Mouse (Mus musculus) hindbrain, embryonic 16.5 days (tissue): ENCODE measurements around the gene Adat1. TPM values are rescaled to one million over a fixed set of nuclear protein-coding genes. Genes with fewer than 3 reads are reported as not detected.

Source experiments
- ATAC-seq: fragments of 200-750 bp; cut with Nextera tagmentation; 2 replicates; pipeline ENCODE4 v1.8.0; 2017; ENCODE audit warnings: moderate TSS enrichment, moderate library complexity
- H3K27ac ChIP-seq: fragments of 300-500 bp; sonication (generic); 2 replicates; pipeline ENCODE4 v1.5.1; 2014; ENCODE audit warnings: low read depth, mild to moderate bottlenecking, control low read depth, low read length, moderate library complexity
- H3K27me3 ChIP-seq: fragments of 300-500 bp; sonication (generic); replicated peaks from 2 replicates; pipeline ENCODE4 v1.6.1; 2014; ENCODE audit warnings: low read length; ENCODE audit not compliant: control insufficient read depth, insufficient read depth
- H3K36me3 ChIP-seq: fragments of 300-500 bp; sonication (generic); 2 replicates; pipeline ENCODE4 v1.6.1; 2014; ENCODE audit warnings: mild to moderate bottlenecking, low read length, moderate library complexity, mixed read lengths; ENCODE audit not compliant: control insufficient read depth, insufficient read depth
- H3K4me1 ChIP-seq: fragments of 300-500 bp; sonication (generic); 2 replicates; pipeline ENCODE4 v1.6.1; 2014; ENCODE audit warnings: low read depth, low read length; ENCODE audit not compliant: control insufficient read depth, insufficient read depth
- H3K4me2 ChIP-seq: fragments of 300-500 bp; sonication (generic); 2 replicates; pipeline ENCODE4 v1.6.1; 2014; ENCODE audit warnings: mild to moderate bottlenecking, low read length, control low read depth, moderate library complexity
- H3K4me3 ChIP-seq: fragments of 300-500 bp; sonication (generic); 2 replicates; pipeline ENCODE4 v1.5.1; 2014; ENCODE audit warnings: mild to moderate bottlenecking, low read length, control low read depth, moderate library complexity
- H3K9ac ChIP-seq: fragments of 300-500 bp; sonication (generic); 2 replicates; pipeline ENCODE4 v1.6.1; 2014; ENCODE audit warnings: low read depth, mild to moderate bottlenecking, control low read depth, low read length, moderate library complexity
- H3K9me3 ChIP-seq: fragments of 300-500 bp; sonication (generic); 2 replicates; pipeline ENCODE4 v1.6.1; 2014; ENCODE audit warnings: mild to moderate bottlenecking, low read length, moderate library complexity; ENCODE audit not compliant: control insufficient read depth
- WGBS: fragments of 180-500 bp; shearing (Covaris S2); extraction: QIAGEN DNeasy Blood & Tissue Kit; methylation state at CpG from one replicate; pipeline ENCODE4 v1.1.7; 2014; 5-methylcytosine and 5-hydroxymethylcytosine counted together
- polyA plus RNA-seq: library from polyadenylated mRNA; unstranded; fragments of >200 nt; fragmentation: Nextera tagmentation; extraction: Ambion mirVana; gene quantifications from 2 replicates; pipeline ENCODE4 v1.2.1, GENCODE M21; 2015

Adat1 gene
- polyA plus RNA-seq, 1 experiment from 2014 or later = 6.9 TPM

- no peaks in the 10 kb centered on the region for H3K9me3 ChIP-seq
- ATAC-seq = no peak
- H3K27ac ChIP-seq = no peak overlapping the region
- H3K4me1 ChIP-seq = no peaks in the 10 kb centered on the region
- H3K36me3 ChIP-seq = peaks cover 7% of the 10 kb centered on the region
- no peak overlapping the region for H3K4me3 ChIP-seq
- no peak overlapping the region for H3K4me2 ChIP-seq
- H3K27me3 ChIP-seq = no peaks in the 10 kb centered on the region
- H3K9ac ChIP-seq = no peak overlapping the region
- WGBS = 92% methylated on average over 2 of the region's 2 CpGs
Measured at GRCm38 (mm10) chr8:111919663-111920062, 72.4 kb downstream of the Adat1 start.

Other genes starting within 250 kb of the Adat1 start
- gene Bcar1, start 248.5 kb downstream of the Adat1 start, polyA plus RNA-seq = 37.6 and 50.0 TPM in 2 replicates
- gene Cfdp1, start 138.0 kb downstream of the Adat1 start, polyA plus RNA-seq = 202 and 210 TPM in 2 replicates
- 3.6 and 4.2 TPM in 2 replicates for gene Tmem170, start 115.6 kb downstream of the Adat1 start, polyA plus RNA-seq
- 4.4 and 4.9 TPM in 2 replicates for gene Chst5, start 81.9 kb downstream of the Adat1 start, polyA plus RNA-seq
- 19.5 and 21.3 TPM in 2 replicates for gene Tmem231, start 58.4 kb downstream of the Adat1 start, polyA plus RNA-seq
- 422 and 469 TPM in 2 replicates for gene Gabarapl2, start 51.6 kb downstream of the Adat1 start, polyA plus RNA-seq
- 173 and 178 TPM in 2 replicates for gene Kars, start 19.0 kb upstream of the Adat1 start, polyA plus RNA-seq
- gene Terf2ip, start 19.1 kb upstream of the Adat1 start, polyA plus RNA-seq = 66.8 and 71.9 TPM in 2 replicates
- gene Gm6793, start 22.7 kb upstream of the Adat1 start, polyA plus RNA-seq = 0.33 and 0.70 TPM in 2 replicates